Mouse (Mus musculus): ENCODE measurements around the gene Abhd17c. TPM values are rescaled to one million over a fixed set of nuclear protein-coding genes. Genes with fewer than 3 reads are reported as not detected.
"Not testable (repeated sequence)": the region's sequence is repeated elsewhere in the genome, so short reads cannot be mapped to it uniquely, and the experiment has no call there.

Abhd17c gene
- polyA plus RNA-seq (2016; fragmentation: Nextera tagmentation; extraction: Ambion mirVana): 41.9 and 43.3 TPM in 2 replicates

DNA sequence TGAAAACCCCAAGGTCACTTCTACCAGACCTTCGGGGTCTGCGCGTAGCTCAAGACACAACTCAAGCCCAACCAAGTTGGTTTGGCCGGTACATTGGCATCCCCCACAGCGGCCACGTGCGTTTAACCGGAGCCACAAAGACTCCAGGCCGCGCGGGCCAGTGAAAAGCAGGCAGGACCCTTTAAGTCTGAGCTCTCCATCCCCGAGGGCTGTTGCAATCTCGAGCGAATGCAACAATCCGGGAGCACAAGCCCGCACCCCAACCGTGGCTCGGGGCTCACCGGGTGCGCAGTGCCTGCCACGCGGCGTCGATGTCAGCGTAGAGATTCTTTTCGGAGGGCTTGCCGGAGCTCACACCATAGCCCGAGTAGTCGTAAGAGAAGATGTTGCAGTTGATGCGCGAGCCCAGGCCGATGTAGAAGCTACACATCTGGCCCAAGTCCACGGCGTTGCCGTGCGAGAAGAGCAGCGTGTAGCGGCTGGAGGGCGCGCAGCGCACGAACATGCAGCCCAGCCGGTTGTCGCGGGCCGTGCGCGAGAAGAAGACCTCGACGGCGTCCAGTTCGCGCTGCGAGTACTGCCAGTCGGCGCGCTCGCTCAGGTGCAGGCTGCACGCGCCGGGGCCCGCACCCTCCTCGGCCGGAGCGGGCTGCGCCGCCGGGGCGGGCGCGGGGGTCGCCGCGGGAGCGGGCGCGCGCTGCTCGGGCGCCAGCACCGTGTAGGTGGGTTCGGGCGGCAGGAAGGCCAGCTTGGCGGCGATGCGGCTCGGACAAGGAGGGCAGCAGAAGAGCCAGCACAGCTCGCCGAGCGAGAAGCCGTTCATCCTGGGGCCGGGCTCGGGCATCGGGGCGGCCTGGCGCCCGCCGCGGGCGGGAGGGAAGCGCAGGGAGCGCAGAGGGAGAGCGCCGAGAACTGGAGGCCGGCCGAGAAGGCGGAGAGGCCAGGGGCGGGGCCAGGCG, at the start of gene Abhd17c:
TSS of gene Abhd17c (minus strand) at position 893 of the 959 bp plus-strand sequence.
- Histone ChIP-seq H3K9me3 (no peaks in the 10 kb centered on the region), H3K27ac (replicated peaks) (peak within 1 kb of the TSS; percentile 97), H3K4me1 (peaks cover 46% of the 10 kb centered on the region), H3K36me3 (replicated peaks) (peaks cover 15% of the 10 kb centered on the region), H3K27me3 (replicated peaks; ENCODE audit: low read depth, poor library complexity, severe bottlenecking) (no peaks in the 10 kb centered on the region), H3K4me3 (peak within 1 kb of the TSS; percentile 92)
- peak; percentile 68 for DNase-seq (ENCODE audit: low spot score)
- WGBS: under 1% methylated on average over 107 of the region's 109 CpGs

- H3K4me3 ChIP-seq: no peak overlapping the region
- no peak for DNase-seq (ENCODE audit: low spot score)
- H3K4me1 ChIP-seq: peaks cover 3% of the 10 kb centered on the region; the same call in 1 of the 2 replicates
- no peaks in the 10 kb centered on the region for H3K9me3 ChIP-seq
- H3K27me3 ChIP-seq (replicated peaks; ENCODE audit: low read depth, poor library complexity, severe bottlenecking): no peaks in the 10 kb centered on the region
- no peak overlapping the region for H3K27ac ChIP-seq (replicated peaks)
- WGBS: 58% methylated on average over 6 of the region's 6 CpGs
- no peaks in the 10 kb centered on the region for H3K36me3 ChIP-seq (replicated peaks)
Observed at GRCm38 (mm10) chr7:84197208-84197860, 45.6 kb upstream of the Abhd17c start.

DNA sequence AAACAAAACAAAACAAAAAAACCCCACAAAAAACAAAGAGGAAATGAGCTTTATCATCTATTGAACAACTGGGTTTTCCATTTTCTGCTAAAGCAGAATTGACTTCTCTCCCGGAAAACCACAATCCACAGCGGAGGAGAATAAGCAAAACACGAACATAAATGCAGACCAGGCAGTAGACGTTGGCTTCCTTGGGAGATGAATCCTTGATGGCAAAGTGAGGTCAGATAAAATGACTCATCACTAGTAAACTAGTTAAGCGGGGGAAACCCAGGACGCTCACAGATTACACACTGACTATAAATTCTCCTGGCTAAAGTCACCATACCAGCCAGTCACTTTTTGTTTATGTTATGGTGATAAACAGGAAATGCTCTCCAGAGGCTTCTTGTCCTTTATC, 44.5 kb upstream of the Abhd17c start:
- peaks cover 3% of the 10 kb centered on the region; the same call in 1 of the 2 replicates for H3K4me1 ChIP-seq
- H3K27me3 ChIP-seq (replicated peaks; ENCODE audit: low read depth, poor library complexity, severe bottlenecking): no peaks in the 10 kb centered on the region
- no peak for DNase-seq (ENCODE audit: low spot score)
- no peak overlapping the region for H3K27ac ChIP-seq (replicated peaks)
- no peaks in the 10 kb centered on the region for H3K9me3 ChIP-seq
- H3K4me3 ChIP-seq: no peak overlapping the region
- no peaks in the 10 kb centered on the region for H3K36me3 ChIP-seq (replicated peaks)
- WGBS: 86% methylated on average over 6 of the region's 6 CpGs

GRCm38 (mm10) chr7:84192256-84192655, 40.6 kb upstream of the Abhd17c start:
- DNase-seq (ENCODE audit: low spot score): no peak
- H3K27ac ChIP-seq (replicated peaks): no peak overlapping the region
- no peaks in the 10 kb centered on the region for H3K36me3 ChIP-seq (replicated peaks)
- WGBS: 93% methylated on average over 3 of the region's 3 CpGs
- H3K9me3 ChIP-seq: no peaks in the 10 kb centered on the region
- H3K4me3 ChIP-seq: no peak overlapping the region
- no peaks in the 10 kb centered on the region for H3K27me3 ChIP-seq (replicated peaks; ENCODE audit: low read depth, poor library complexity, severe bottlenecking)
- peaks cover 3% of the 10 kb centered on the region; the same call in 1 of the 2 replicates for H3K4me1 ChIP-seq

GRCm38 (mm10) chr7:84191476-84191875, 39.8 kb upstream of the Abhd17c start:
- Histone ChIP-seq H3K36me3 (replicated peaks) (no peaks in the 10 kb centered on the region), H3K27ac (replicated peaks) (no peak overlapping the region)
- DNase-seq (ENCODE audit: low spot score): no peak

GRCm38 (mm10) chr7:84188196-84188595, 36.5 kb upstream of the Abhd17c start:
- Histone ChIP-seq H3K36me3 (replicated peaks) (no peaks in the 10 kb centered on the region), H3K4me3 (no peak overlapping the region), H3K4me1 (no peaks in the 10 kb centered on the region), H3K9me3 (no peaks in the 10 kb centered on the region), H3K27ac (replicated peaks) (no peak overlapping the region), H3K27me3 (replicated peaks; ENCODE audit: low read depth, poor library complexity, severe bottlenecking) (no peaks in the 10 kb centered on the region)
- DNase-seq (ENCODE audit: low spot score): no peak
- 75% methylated on average over 5 of the region's 5 CpGs for WGBS

More at GRCm38 (mm10) chr7:84191476-84191875, 39.8 kb upstream of the Abhd17c start:
- Histone ChIP-seq H3K4me1 (no peaks in the 10 kb centered on the region), H3K27me3 (replicated peaks; ENCODE audit: low read depth, poor library complexity, severe bottlenecking) (no peaks in the 10 kb centered on the region), H3K9me3 (no peaks in the 10 kb centered on the region), H3K4me3 (no peak overlapping the region)
- 89% methylated on average over 2 of the region's 2 CpGs for WGBS

GRCm38 (mm10) chr7:84185196-84185595, 33.5 kb upstream of the Abhd17c start:
- Histone ChIP-seq H3K9me3 (no peaks in the 10 kb centered on the region), H3K4me3 (no peak overlapping the region), H3K27ac (replicated peaks) (no peak overlapping the region), H3K27me3 (replicated peaks; ENCODE audit: low read depth, poor library complexity, severe bottlenecking) (no peaks in the 10 kb centered on the region), H3K36me3 (replicated peaks) (no peaks in the 10 kb centered on the region), H3K4me1 (no peaks in the 10 kb centered on the region)
- WGBS: 90% methylated on average over 4 of the region's 4 CpGs
- DNase-seq (ENCODE audit: low spot score): no peak

DNA sequence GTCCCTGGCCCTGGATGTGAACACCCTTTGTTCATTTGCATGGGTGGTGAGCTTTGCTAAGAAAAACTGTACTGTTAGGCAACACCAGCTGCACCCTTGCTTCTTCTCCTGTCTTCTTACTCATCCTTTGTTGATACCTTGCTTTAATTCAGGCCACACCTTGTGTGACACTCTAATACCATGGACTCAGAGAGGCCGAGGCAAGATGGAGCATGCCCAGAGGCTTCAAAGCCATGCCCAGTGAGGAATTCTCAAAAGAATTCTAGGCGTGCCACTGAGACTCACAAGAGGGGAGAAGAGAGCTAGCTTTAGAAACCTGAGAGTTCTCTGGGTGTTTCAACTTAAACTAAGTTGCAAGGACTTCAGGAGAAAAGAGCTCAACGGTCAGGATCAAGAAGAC, 33.0 kb upstream of the Abhd17c start:
- no peaks in the 10 kb centered on the region for H3K27me3 ChIP-seq (replicated peaks; ENCODE audit: low read depth, poor library complexity, severe bottlenecking)
- no peaks in the 10 kb centered on the region for H3K36me3 ChIP-seq (replicated peaks)
- DNase-seq (ENCODE audit: low spot score): no peak
- no peaks in the 10 kb centered on the region for H3K4me1 ChIP-seq
- H3K9me3 ChIP-seq: no peaks in the 10 kb centered on the region
- 67% methylated on average over 3 of the region's 3 CpGs for WGBS
- no peak overlapping the region for H3K4me3 ChIP-seq
- no peak overlapping the region for H3K27ac ChIP-seq (replicated peaks)

- H3K9me3 ChIP-seq; H3K27me3 ChIP-seq (replicated peaks; ENCODE audit: low read depth, poor library complexity, severe bottlenecking); H3K36me3 ChIP-seq (replicated peaks); H3K4me3 ChIP-seq; DNase-seq (ENCODE audit: low spot score); H3K27ac ChIP-seq (replicated peaks); H3K4me1 ChIP-seq: not testable (repeated sequence)
- WGBS: 87% methylated on average over 2 of the region's 2 CpGs
Observed at GRCm38 (mm10) chr7:84178809-84179208, 27.1 kb upstream of the Abhd17c start.

GRCm38 (mm10) chr7:84174655-84175448, 23.2 kb upstream of the Abhd17c start:
- DNase-seq (ENCODE audit: low spot score): no peak
- 88% methylated on average over 11 of the region's 11 CpGs for WGBS

GRCm38 (mm10) chr7:84173394-84173793, 21.7 kb upstream of the Abhd17c start:
- Histone ChIP-seq H3K9me3 (no peaks in the 10 kb centered on the region), H3K4me3 (no peak overlapping the region), H3K4me1 (no peaks in the 10 kb centered on the region), H3K27me3 (replicated peaks; ENCODE audit: low read depth, poor library complexity, severe bottlenecking) (no peaks in the 10 kb centered on the region), H3K27ac (replicated peaks) (no peak overlapping the region), H3K36me3 (replicated peaks) (no peaks in the 10 kb centered on the region)
- 88% methylated on average over 4 of the region's 4 CpGs for WGBS
- no peak for DNase-seq (ENCODE audit: low spot score)

More at GRCm38 (mm10) chr7:84174655-84175448, 23.2 kb upstream of the Abhd17c start:
- no peaks in the 10 kb centered on the region for H3K9me3 ChIP-seq
- no peak overlapping the region for H3K4me3 ChIP-seq
- H3K27ac ChIP-seq (replicated peaks): no peak overlapping the region
- H3K4me1 ChIP-seq: no peaks in the 10 kb centered on the region
- no peaks in the 10 kb centered on the region for H3K27me3 ChIP-seq (replicated peaks; ENCODE audit: low read depth, poor library complexity, severe bottlenecking)
- no peaks in the 10 kb centered on the region for H3K36me3 ChIP-seq (replicated peaks)

GRCm38 (mm10) chr7:84171177-84171787, 19.6 kb upstream of the Abhd17c start:
- 92% methylated on average over 1 of the region's 1 CpGs for WGBS
- H3K4me1 ChIP-seq: peaks cover 3% of the 10 kb centered on the region; the same call in 1 of the 2 replicates

More at GRCm38 (mm10) chr7:84171177-84171787, 19.6 kb upstream of the Abhd17c start:
- H3K36me3 ChIP-seq (replicated peaks): no peaks in the 10 kb centered on the region
- DNase-seq (ENCODE audit: low spot score): no peak
- H3K27ac ChIP-seq (replicated peaks): no peak overlapping the region
- H3K4me3 ChIP-seq: no peak overlapping the region
- no peaks in the 10 kb centered on the region for H3K27me3 ChIP-seq (replicated peaks; ENCODE audit: low read depth, poor library complexity, severe bottlenecking)
- no peaks in the 10 kb centered on the region for H3K9me3 ChIP-seq
